Mouse (Mus musculus) cerebellum, adult 8-10 months (tissue): ENCODE results near the gene Try5.
"Not testable (repeated sequence)": the region's sequence is repeated elsewhere in the genome, so short reads cannot be mapped to it uniquely, and the experiment has no call there.

Experiments used
- DNase-seq: peaks from one replicate; pipeline ENCODE4 v3.0.0; 2022

Try5 gene

GRCm38 (mm10) chr6:41316741-41317140 lies at the start of gene Try5:
Gene Try5 (minus strand): TSS chr6:41316841.
- DNase-seq, result not testable (repeated sequence)

GRCm38 (mm10) chr6:41353932-41354331 lies 37.3 kb upstream of the Try5 start, which contains the start of gene Try10:
Gene Try10 (plus strand): TSS chr6:41354105.
- no peak for DNase-seq

GRCm38 (mm10) chr6:41301969-41302368 lies 14.7 kb downstream of the Try5 start, which contains the start of gene Try4:
Gene Try4 (plus strand): TSS chr6:41302269.
- DNase-seq, result no peak

GRCm38 (mm10) chr6:41298255-41298654 lies 18.4 kb downstream of the Try5 start:
- DNase-seq, result no peak

GRCm38 (mm10) chr6:41266140-41266539 lies 50.5 kb downstream of the Try5 start:
- no peak for DNase-seq

GRCm38 (mm10) chr6:41262796-41263195 lies 53.8 kb downstream of the Try5 start:
- DNase-seq, result no peak
